Mouse (Mus musculus): ENCODE data around the gene Tmc3.

DNA sequence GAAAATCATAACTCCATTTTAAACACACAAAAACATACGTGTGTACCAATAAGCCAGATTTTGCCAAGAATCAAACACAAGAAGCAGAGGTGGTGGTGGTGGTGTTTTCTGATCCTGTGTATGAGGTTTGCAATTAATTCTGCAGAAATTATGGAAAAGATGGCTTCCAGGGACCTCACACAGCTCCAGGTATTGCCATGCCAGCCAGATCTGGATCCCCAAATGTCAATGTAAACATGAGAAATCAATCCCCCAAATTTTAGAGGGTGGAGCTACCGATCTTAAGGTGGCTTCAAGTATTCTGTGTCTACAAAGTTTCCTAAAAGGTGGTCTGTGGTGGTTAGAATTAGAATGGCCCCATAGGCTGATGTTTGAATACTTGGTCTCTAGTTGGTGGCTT, 15.3 kb upstream of the Tmc3 start:
- TF ChIP-seq CTCF (IDR thresholded peaks at IDR 0.05; ENCODE audit: low read depth, low read length) = no peak
- no peak for TF ChIP-seq GATA1 (IDR thresholded peaks at IDR 0.05; ENCODE audit: borderline replicate concordance, low read length)
- TF ChIP-seq TAL1 (conservative IDR thresholded peaks at IDR 0.05; ENCODE audit: low read depth, low read length) = no peak
- no peak for TF ChIP-seq GATA2 (IDR thresholded peaks at IDR 0.05; ENCODE audit: borderline replicate concordance, low read depth, low read length)
